Mouse (Mus musculus): ENCODE measurements at regions not wholly inside any gene's neighbourhood (a gene's known extent, or its start where the extent isn't known, plus 50 kb on each side); places are given as distances from the start of the nearest gene placed in this dataset.

DNA sequence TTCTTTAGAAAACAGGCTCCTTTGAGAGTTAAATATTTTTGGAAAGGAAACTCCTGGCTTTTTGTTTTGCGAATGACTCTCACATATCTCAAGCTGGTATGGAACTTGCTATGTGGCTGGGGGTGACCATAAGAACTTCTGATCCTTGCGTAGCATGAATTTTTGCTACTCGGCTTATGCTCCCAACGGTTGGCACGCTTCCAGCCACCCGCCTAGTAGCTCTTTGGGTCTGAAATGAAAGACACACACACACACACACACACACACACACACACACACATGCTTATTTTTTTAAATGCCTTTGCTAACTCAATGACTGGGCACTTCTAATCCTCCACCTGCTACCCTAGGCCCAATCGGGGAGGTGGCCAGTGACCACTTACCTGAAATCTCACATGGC lies 180.3 kb upstream of the Stac start:
- TF ChIP-seq CTCF (IDR thresholded peaks at IDR 0.05; ENCODE audit: borderline replicate concordance, control insufficient read depth, extremely low read depth, insufficient read depth, low read length, poor library complexity) (no peak), POLR2A (IDR thresholded peaks at IDR 0.05; ENCODE audit: control insufficient read depth, extremely low read depth, insufficient read depth, low read length, poor library complexity) (no peak)

Measured in thymus, adult 2 months (tissue).